Mouse (Mus musculus) embryo, embryonic 10.5 days (tissue): ENCODE data around the gene Gzmg.
A peak's percentile ranks its signal among the peaks of the same experiment; 100 is the strongest.
"Not testable (repeated sequence)": the region's sequence is repeated elsewhere in the genome, so short reads cannot be mapped to it uniquely, and the experiment has no call there.

ENCODE experiments used
- DNase-seq: peaks from one replicate; pipeline ENCODE4 v3.0.0-alpha.2; 2015; ENCODE audit warnings: low spot score

The Gzmg gene

DNA sequence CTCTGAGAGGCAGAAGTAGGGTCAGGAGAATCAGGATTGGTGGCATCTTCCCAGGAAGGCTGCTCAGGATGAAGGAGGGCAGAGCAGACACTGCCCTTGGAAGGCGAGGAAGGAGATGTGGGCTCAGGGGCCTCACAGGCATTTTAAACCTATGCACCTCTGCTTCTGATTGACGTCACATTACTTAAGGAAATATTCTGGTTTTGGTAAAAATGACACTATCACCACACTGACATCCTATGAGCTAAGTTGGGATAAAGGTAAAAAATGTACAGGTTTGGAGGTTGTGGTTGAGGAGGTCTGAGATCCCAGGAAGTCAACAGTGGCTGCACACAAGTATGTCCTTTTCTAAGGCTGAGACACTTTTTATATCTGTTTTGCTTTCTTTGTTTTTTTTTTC is at the start of gene Gzmg:
Gene Gzmg (minus strand): TSS at position 101 of the 400 bp plus-strand sequence.
- not testable (repeated sequence) for DNase-seq

DNA sequence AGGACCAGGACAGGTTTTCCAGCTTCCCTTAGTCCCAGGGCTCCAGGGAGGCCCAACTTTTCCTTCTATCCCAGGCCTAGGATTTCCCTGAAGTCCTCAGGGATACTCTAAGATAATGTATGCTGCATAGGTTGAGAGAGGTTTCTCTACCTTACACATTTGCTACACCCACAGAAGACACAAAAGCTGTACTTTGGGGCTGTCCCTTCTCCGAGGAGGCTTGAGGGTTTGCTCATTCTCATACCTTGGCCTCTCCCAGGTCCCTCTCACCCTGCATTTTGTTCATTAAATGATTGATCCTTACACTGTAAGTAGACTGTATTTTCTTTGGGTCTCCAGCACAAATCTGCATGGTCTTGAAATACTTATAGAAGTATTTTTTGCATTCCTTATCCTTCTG is 46.2 kb upstream of the Gzmg start:
- no peak for DNase-seq

DNA sequence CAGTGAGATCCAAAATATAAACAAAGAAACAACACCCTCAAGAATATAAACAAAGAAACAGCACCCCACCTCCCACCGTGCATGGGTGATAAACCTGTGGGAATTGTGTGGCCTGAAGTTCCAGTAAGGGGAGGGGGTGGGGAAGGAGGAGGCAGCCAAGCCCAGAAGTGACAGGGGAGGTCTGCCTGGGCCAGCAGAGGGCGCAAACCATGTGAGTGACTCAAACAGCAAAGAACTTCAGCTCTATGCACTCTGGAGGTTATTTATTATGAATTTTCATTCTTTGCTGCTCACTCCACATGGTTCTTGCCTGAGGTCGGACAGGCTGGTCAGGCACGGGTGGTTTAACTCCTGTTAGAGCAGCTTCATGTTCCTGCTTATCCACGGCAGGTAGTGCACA is 45.6 kb upstream of the Gzmg start:
- peak; percentile 69 for DNase-seq

DNA sequence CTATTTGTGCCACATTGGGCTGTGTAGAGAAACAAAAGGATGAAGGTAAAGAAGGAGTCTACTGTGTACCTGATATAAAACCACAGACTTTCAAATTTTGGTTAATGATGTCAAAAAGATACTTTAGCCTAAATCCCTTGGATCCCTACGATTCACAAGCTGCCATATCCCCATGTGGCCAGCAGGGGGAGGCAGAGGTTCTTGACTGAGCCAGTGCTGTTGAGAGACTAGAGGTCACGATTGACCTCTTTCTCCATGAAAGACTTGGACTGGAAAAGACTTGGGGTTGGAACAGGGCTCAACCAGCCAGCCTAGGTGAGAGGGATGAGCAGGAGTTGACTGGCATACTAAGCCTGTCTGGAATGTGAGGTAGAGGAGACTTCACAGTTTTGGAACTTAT is 44.6 kb upstream of the Gzmg start:
- peak; percentile 78 for DNase-seq

DNA sequence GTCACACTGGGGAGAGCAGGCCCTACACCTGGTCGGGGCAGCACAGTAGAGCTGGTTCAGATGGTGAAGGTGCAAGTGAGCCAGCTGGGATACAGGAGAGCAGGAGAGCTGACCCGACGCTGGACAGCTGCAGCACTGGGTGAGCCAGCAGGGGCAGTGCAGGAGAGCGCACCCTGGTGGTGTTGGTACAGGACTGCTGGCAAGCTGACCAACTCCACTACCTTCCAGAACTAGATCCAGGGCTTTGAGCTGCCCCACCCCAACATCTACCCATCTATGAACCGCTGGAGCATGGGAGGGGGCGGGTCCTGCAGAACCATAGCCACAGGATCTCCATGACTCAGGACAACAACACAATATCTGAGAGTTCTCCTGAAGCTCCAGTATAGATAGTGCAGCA is 27.6 kb upstream of the Gzmg start:
- peak; percentile 4 for DNase-seq

DNA sequence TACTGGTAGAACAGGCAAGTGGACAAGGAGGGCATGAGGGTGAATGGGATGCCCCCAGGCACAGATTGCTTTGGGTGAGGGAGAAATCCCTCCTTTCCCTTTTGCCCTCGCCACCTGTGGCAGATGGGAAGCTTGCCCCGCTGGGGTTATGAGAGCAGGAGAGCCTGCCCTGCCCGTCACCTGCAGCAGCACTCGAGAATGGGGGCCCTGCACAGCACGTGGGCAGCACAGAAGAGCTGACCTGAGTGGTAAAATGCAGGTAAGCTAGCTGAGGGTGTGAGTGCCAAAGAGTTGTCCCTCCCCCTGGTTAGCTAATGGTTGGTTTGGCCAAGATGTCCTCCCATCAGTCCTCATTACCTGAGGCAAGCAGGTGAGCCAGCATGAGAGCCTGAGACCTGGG is 27.1 kb upstream of the Gzmg start:
- DNase-seq: no peak

DNA sequence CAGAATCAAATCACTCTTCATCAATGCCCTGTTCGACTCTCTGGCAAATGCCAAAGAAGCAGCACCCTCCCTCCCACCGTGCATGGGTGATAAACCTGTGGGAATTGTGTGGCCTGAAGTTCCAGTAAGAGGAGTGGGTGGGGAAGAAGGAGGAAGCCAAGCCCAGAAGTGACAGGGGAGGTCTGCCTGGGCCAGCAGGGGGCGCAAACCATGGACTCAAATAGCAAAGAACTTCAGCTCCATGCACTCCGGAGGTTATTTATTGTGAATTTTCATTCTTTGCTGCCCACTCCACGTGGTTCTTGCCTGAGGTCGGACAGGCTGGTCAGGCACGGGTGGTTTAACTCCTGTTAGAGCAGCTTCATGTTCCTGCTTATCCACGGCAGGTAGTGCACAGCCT is 18.3 kb upstream of the Gzmg start:
- peak; percentile 62 for DNase-seq

DNA sequence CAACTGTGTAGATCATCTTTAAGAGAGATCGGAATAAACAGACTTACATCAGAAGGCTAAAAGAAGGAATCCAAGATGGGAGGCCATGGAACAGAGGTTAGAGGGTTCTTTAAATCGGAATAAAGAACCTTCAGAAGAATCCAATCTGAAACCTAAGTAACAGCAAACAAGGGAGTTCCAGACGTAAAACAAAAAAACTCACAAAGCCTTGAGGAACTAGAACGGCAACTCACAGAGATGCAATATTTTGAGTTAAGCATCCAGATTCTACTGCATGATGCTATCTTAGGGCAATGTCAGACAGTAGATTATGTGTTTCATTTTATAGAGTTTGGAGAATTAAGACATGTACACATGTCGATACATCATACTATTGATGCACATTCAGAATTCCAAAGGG is 15.1 kb upstream of the Gzmg start, which contains the start of gene Gzmn:
Gene Gzmn (minus strand): TSS at position 101 of the 400 bp plus-strand sequence.
- DNase-seq: no peak

DNA sequence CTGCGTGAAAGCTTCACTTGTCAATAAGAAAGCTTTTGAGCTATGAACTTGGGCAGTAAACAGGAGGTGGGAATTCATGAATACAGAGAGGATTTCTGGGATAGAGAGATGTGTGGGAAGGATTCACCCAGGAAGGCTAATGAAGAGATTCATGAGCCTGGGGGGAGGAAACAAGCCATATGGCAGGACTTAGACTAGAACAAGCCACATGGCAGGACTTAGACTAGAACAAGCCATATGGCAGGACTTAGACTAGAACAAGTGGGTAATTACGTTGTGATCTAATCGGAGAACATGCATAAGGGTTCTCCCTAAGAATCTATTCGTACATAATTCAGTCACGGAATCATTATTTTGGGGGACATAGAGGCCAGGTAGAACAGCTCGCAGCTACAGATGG is 14.0 kb upstream of the Gzmg start:
- DNase-seq: no peak

DNA sequence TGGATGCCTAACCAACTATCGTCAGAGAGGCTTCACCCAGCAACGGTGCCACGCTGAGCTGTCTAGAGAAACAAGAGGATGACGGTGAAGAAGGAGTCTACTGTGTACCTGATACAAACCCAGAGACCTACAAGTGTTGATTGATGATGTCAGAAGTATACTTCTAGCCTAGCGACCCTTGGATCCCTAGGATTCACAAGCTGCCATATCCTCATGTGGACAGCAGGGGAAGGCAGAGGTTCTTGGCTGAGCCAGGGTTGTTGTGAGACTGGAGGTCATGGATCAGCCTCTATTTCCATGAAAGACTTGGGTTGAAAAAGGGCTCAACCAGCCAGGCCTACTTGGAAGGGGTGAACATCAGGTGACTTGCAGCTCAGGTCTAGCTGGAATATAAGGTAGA is 13.4 kb upstream of the Gzmg start:
- DNase-seq: no peak

DNA sequence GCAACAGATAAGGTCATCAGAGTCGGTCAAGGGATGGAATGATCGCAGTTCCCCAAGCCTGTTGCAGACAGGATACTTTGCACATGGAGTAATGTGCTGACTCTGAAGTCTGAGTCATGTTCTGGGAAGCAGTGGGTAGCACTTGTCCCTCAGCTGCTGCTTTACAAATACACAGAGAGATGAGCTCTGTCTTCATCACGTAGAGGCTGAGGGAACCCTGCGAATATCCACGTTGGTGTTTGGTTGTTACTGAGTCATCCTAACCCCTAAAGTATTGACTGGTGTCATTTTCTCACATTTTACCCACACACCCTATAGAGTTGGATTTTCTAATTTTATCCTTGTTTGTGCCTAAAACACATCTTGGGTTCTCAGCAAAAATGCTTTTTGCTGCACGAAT is 8.6 kb upstream of the Gzmg start:
- DNase-seq: no peak

DNA sequence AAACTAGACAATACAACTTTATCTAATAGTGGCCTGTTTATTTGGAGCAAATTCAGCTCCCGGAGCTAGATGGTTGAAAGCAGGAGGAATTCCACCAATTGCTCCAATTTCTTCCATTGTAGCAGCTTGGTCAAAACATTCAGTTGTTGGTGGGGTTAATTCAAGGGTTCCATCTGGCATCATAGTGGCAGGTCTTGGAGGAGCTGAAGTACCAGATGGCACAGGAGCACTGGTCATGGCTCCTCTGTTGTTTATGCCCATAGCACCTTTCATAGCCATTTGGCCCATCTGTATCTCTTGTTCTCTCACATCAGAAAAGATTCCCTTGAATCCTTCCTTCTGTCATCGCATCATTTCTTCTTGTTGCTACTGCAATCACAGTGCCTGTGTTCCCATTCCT is 2.7 kb upstream of the Gzmg start:
- DNase-seq: no peak

DNA sequence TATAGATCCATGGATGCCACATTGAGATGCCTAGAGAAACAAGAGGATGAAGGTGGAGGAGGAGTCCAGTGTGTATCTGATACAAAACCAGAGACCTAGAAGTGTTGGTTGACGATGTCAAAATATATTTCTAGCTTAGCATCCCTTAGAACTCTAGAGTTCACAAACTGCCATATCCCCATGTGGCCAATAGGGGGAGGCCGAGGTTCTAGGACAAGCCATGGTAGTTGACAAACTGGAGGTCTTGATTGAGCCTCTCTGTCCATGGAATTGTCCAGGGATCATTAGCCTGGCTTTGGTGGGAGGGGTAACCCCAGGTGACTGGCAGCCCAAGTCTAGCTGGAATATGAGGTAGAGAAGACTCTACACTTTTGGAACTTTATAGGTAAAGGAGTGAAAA is 4.0 kb downstream of the Gzmg start:
- no peak for DNase-seq

DNA sequence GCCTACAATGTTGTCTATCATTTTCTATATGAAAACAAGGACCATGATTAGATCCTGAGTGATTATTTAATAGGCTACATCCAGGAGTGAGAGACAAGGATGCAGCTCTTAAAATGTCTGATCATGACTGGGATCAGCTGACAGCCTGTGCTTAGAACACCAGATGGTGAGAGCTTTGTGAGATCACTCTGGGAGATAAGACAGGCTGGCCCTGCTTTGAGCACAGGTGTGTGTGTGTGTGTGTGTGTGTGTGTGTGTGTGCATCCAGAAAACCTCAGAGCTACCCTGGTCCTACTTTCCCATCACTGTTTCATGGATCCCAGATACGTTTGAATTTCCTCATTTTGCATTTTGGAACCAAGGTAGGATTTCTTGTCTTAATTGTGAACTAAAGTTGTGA is 25.7 kb downstream of the Gzmg start:
- DNase-seq: not testable (repeated sequence)

DNA sequence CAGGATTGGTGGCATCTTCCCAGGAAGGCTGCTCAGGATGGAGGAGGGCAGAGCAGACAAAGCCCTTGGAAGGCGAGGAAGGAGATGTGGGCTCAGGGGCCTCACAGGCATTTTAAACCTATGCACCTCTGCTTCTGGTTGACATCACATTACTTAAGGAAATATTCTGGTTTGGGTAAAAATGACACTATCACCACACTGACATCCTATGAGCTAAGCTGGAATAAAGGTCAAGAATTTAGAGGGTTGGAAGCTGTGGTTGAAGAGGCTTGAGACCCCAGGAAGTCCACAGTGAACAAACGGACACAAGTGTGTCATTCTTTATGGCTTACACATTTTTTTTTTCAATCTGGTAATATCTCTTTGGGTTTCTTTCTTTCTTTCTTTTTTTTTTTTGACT is 26.9 kb downstream of the Gzmg start, which contains the start of gene Gzmd:
Gene Gzmd (minus strand): TSS at position 101 of the 400 bp plus-strand sequence.
- DNase-seq: not testable (repeated sequence)

DNA sequence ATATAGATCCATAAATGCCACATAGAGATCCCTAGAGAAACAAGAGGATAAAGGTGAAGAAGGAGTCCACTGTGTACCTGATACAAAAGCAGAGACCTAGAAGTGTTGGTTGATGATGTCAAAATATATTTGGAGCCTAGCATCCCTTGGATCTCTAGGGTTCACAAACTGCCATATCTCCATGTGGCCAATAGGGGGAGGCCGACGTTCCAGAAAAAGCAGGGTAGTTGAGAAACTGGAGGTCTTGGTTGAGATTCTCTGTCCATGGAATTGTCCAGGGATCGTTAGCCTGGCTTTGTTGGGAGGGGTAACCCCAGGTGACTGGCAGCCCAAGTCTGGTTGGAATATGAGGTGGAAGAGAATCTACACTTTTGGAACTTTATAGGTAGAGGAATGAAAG is 31.0 kb downstream of the Gzmg start:
- no peak for DNase-seq

DNA sequence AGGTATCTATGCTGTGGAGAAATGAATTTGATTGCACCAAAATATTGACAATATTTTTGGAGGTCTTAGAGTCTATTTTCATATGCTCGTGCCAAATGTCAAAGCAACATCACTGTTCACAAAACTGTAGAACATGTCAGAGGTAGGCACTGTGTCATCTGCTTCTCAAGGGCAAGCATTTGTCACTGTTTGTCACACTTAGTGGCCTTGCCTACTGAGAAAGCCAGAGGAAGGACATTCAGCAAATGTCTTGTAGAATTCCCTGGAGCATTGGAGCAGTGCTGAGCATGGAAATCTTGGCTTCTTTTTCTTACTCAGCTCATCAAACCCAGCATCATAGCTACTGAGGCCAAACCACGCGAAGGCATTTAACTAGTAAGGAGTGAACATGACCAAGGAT is 35.9 kb downstream of the Gzmg start:
- no peak for DNase-seq

DNA sequence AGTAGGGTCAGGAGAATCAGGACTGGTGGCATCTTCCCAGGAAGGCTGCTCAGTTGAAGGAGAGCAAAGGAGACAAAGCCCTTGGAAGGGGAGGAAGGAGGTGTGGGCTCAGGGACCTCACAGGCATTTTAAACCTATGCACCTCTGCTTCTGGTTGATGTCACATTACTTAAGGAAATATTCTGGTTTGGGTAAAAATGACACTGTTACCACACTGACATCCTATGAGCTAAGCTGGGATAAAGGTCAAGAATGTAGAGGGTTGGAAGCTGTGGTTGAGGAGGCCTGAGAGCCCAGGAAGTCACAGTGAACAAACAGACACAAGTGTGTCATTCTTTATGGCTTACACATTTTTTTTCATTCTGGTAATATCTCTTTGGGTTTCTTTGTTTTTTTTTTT is 38.9 kb downstream of the Gzmg start, which contains the start of gene Gzme:
Gene Gzme (minus strand): TSS at position 101 of the 400 bp plus-strand sequence.
- no peak for DNase-seq

DNA sequence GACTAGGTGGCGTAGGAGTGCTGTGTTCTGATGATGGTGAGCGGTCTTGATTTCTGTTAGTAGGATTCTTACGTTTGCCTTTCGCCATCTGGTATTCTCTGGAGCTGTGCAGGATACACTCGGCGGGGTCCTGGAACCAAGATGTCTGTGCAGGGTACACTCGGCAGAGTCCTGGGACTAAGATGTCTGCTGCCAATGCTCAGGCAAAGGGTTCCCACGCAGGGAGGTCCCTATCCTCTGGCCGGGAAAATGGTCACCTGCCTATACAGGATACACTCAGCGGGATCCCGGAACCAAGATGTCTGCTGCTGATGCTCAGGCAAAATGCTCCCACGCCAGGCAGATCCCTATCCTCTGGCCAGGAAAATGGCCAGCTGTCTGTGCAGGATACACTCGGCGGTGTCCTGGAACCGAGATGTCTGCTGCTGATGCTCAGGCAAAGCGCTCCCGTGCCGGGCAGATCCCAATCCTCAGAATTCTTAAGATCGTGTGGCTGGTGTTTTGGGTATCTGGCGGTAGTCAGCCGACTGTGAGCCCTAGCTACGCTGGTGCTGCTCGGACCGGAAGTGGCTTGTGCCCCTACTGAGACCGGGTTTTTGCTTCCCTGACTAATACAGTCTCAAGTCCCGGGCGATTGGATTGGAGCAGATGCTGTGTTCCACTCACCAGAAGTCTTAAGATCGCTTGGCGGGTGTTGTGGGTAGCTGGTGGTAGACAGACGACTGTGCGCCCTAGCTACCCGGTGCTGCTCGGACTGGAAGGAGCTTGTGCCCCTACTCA is 43.7 kb downstream of the Gzmg start:
- not testable (repeated sequence) for DNase-seq
